Mouse (Mus musculus) thymus, adult 2 months (tissue): ENCODE results near the gene Sec24b. TPM values are rescaled to one million over a fixed set of nuclear protein-coding genes. Genes with fewer than 3 reads are reported as not detected.

Experiments
- DNase-seq: peaks from one replicate; pipeline ENCODE4 v3.0.0; 2021
- H3K27ac ChIP-seq: fragments of 200-500 bp; 2 replicates; pipeline ENCODE4 v1.5.1; 2012; ENCODE audit warnings: low read length, control low read depth; ENCODE audit not compliant: control insufficient read depth, insufficient read depth
- H3K27me3 ChIP-seq: fragments of 200-500 bp; 2 replicates; pipeline ENCODE4 v1.6.1; 2012; ENCODE audit warnings: mild to moderate bottlenecking, low read length, moderate library complexity, mixed read lengths; ENCODE audit not compliant: control insufficient read depth, insufficient read depth
- H3K36me3 ChIP-seq: fragments of 200-500 bp; 2 replicates; pipeline ENCODE4 v1.6.1; 2012; ENCODE audit warnings: mild to moderate bottlenecking, low read length, moderate library complexity; ENCODE audit not compliant: control insufficient read depth, insufficient read depth
- H3K4me1 ChIP-seq: fragments of 200-500 bp; replicated peaks from 2 replicates; pipeline ENCODE4 v1.6.1; 2012; ENCODE audit warnings: low read length; ENCODE audit not compliant: control insufficient read depth, insufficient read depth
- H3K4me3 ChIP-seq: fragments of 200-500 bp; 2 replicates; pipeline ENCODE4 v1.5.1; 2012; ENCODE audit warnings: mild to moderate bottlenecking, low read length, control low read depth, moderate library complexity; ENCODE audit not compliant: control insufficient read depth, insufficient read depth
- CTCF ChIP-seq: fragments of 200-500 bp; IDR thresholded peaks from 2 replicates; pipeline ENCODE4 v1.5.1; 2012; ENCODE audit warnings: mild to moderate bottlenecking, control low read depth, low read length, moderate library complexity, borderline replicate concordance; ENCODE audit not compliant: control insufficient read depth, poor library complexity, insufficient read depth; ENCODE audit errors: extremely low read depth
- POLR2A ChIP-seq: fragments of 200-500 bp; IDR thresholded peaks from 2 replicates; pipeline ENCODE4 v1.6.1; 2012; ENCODE audit warnings: mild to moderate bottlenecking, low read length, control low read depth, moderate library complexity; ENCODE audit not compliant: control insufficient read depth, poor library complexity, insufficient read depth; ENCODE audit errors: extremely low read depth
- WGBS: fragments of 180-500 bp; shearing (Covaris S2); methylation state at CpG from one replicate; pipeline ENCODE4 v1.1.7; 2018; 5-methylcytosine and 5-hydroxymethylcytosine counted together
- polyA plus RNA-seq: library from polyadenylated mRNA; depleted of rRNA; stranded (reverse); fragments of >200 nt; gene quantifications from 2 replicates; pipeline ENCODE4 v1.2.3, GENCODE M21; 2012

Sec24b gene
- polyA plus RNA-seq, 1 experiment, result 149 TPM

GRCm38 (mm10) chr3:130058488-130058887, 2.9 kb downstream of the Sec24b start:
- H3K4me3 ChIP-seq, result no peak overlapping the region
- H3K4me1 ChIP-seq, result peaks cover 29% of the 10 kb centered on the region
- H3K27ac ChIP-seq, result no peak overlapping the region
- TF ChIP-seq POLR2A (no peak), CTCF (no peak)
- DNase-seq, result no peak
- H3K36me3 ChIP-seq, result no peaks in the 10 kb centered on the region
- no peaks in the 10 kb centered on the region for H3K27me3 ChIP-seq
- WGBS, result 84% methylated on average over 2 of the region's 2 CpGs

- H3K4me1 ChIP-seq, result peaks cover 33% of the 10 kb centered on the region
- no peak overlapping the region for H3K27ac ChIP-seq
- no peak for TF ChIP-seq POLR2A
- no peak for TF ChIP-seq CTCF
Measured at GRCm38 (mm10) chr3:130057569-130058345, 3.6 kb downstream of the Sec24b start.

GRCm38 (mm10) chr3:130055416-130056385, 5.7 kb downstream of the Sec24b start:
- 85% methylated on average over 15 of the region's 15 CpGs for WGBS
- no peak for DNase-seq
- H3K27me3 ChIP-seq, result no peaks in the 10 kb centered on the region
- H3K4me1 ChIP-seq, result peaks cover 32% of the 10 kb centered on the region
- H3K36me3 ChIP-seq, result no peaks in the 10 kb centered on the region
- H3K27ac ChIP-seq, result no peak overlapping the region
- no peak overlapping the region for H3K4me3 ChIP-seq
- TF ChIP-seq CTCF (no peak), POLR2A (no peak)

More at GRCm38 (mm10) chr3:130057569-130058345, 3.6 kb downstream of the Sec24b start:
- 70% methylated on average over 14 of the region's 14 CpGs for WGBS
- Histone ChIP-seq H3K27me3 (no peaks in the 10 kb centered on the region), H3K4me3 (no peak overlapping the region), H3K36me3 (no peaks in the 10 kb centered on the region)
- no peak for DNase-seq

GRCm38 (mm10) chr3:130054587-130054986, 6.8 kb downstream of the Sec24b start:
- DNase-seq, result no peak
- H3K27ac ChIP-seq, result no peak overlapping the region
- WGBS, result 67% methylated on average over 6 of the region's 6 CpGs
- TF ChIP-seq POLR2A (no peak), CTCF (no peak)
- H3K36me3 ChIP-seq, result no peaks in the 10 kb centered on the region
- no peak overlapping the region for H3K4me3 ChIP-seq
- no peaks in the 10 kb centered on the region for H3K27me3 ChIP-seq
- H3K4me1 ChIP-seq, result peaks cover 29% of the 10 kb centered on the region

- no peak for DNase-seq
- TF ChIP-seq CTCF (no peak), POLR2A (no peak)
- H3K4me3 ChIP-seq, result no peak overlapping the region
- WGBS, result 90% methylated on average over 10 of the region's 10 CpGs
- peaks cover 26% of the 10 kb centered on the region for H3K4me1 ChIP-seq
- no peak overlapping the region for H3K27ac ChIP-seq
- no peaks in the 10 kb centered on the region for H3K27me3 ChIP-seq
- H3K36me3 ChIP-seq, result no peaks in the 10 kb centered on the region
Measured at GRCm38 (mm10) chr3:130053340-130054066, 7.8 kb downstream of the Sec24b start.
